Mouse (Mus musculus): ENCODE measurements around the gene Tas1r3. TPM values are rescaled to one million over a fixed set of nuclear protein-coding genes. Genes with fewer than 3 reads are reported as not detected.

The Tas1r3 gene
- total and polyA plus RNA-seq, 3 experiments, result 0.62 to 54.9 (median 1.1) TPM

DNA sequence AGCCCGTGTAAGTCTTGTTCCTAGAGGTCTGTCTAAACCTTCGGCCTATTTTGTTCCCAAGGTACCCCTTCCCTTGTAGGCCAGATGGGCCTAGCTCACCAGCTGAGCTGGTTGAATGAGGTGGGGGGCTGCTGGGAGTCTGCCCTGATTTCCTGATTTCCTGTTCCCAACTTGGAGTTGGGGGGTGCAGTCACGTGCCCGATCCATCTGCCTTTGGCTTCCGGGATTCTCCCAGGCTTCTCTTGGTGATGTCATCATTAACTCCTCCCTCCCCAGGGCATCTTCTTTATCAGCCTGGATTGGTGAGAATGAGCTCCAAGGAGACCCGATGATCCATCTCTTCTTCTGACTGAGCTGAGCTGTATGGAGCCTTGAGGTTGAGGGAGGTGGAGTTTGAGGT, 32.1 kb upstream of the Tas1r3 start:
- Histone ChIP-seq H3K9me3 (replicated peaks; ENCODE audit: insufficient read depth, low read length) (no peaks in the 10 kb centered on the region), H3K4me3 (ENCODE audit: control insufficient read depth in 1 of 2, insufficient read depth in 1 of 2, low read depth in 2 of 2, low read length in 2 of 2) (no peak overlapping the region), H3K4me1 (ENCODE audit: control insufficient read depth in 1 of 2, insufficient read depth in 2 of 2, low read length in 2 of 2) (peaks cover 5 to 17% of the 10 kb centered on the region in 2 experiments; a peak in 3 of 4 replicates), H3K36me3 (ENCODE audit: control insufficient read depth in 1 of 2, insufficient read depth in 2 of 2, low read length in 2 of 2) (peaks cover 2 to 4% of the 10 kb centered on the region in 2 experiments; a peak in 3 of 4 replicates), H3K27me3 (ENCODE audit: control insufficient read depth in 1 of 2, insufficient read depth in 2 of 2, low read length in 2 of 2) (no peaks in the 10 kb centered on the region), H3K79me2 (ENCODE audit: control insufficient read depth, insufficient read depth, low read length, poor library complexity) (peaks cover 48% of the 10 kb centered on the region), H3K9ac (ENCODE audit: control insufficient read depth, low read depth, low read length, poor library complexity, severe bottlenecking) (no peak overlapping the region), H3K27ac (ENCODE audit: control insufficient read depth, low read depth, low read length) (no peak overlapping the region)
- TF ChIP-seq POLR2A (IDR thresholded peaks at IDR 0.05; ENCODE audit: control insufficient read depth in 1 of 2, insufficient read depth in 1 of 2, low read depth in 1 of 2, low read length in 2 of 2, poor library complexity in 1 of 2) (no peak), CHD1 (IDR thresholded peaks at IDR 0.05; ENCODE audit: low read depth, low read length) (no peak), USF2 (IDR thresholded peaks at IDR 0.05; ENCODE audit: borderline replicate concordance in 1 of 2, insufficient read depth in 1 of 2, low read depth in 1 of 2, low read length in 2 of 2) (no peak), ZNF384 (IDR thresholded peaks at IDR 0.05; ENCODE audit: low read depth, low read length) (no peak), NELFE (IDR thresholded peaks at IDR 0.05; ENCODE audit: low read depth, low read length) (no peak), MYC (IDR thresholded peaks at IDR 0.05; ENCODE audit: low read depth, low read length) (no peak)
- DNase-seq (ENCODE audit: low read depth, low spot score), result no peak

DNA sequence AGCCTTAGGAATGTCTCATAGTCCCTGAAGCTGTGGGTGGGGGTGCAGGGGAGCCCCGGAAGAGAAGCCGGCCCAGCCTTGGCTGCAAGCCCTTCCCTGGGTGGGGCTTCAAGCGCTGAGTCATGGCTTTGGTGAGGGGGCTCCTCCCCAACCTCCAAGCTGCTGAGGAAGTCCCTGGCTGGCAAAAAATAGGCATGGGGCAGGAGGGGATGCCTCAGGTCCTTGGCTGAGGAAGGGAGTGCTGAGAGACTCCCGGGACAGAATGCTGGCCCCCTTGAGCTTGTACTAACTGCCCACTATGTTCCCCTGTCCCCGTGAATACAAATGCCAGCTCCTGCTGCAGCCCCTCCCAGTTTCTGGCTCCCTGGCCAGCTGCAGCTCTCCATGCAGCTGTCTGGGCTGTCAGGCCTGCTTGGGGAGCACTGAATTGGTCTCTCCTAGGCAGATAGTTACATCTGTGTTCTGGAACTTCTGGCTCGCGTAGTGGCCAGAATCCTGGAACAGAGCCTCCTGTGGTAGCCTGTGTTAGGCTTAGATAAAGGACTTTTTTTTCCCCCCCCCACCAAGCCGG, 31.2 kb upstream of the Tas1r3 start:
- Histone ChIP-seq H3K36me3 (ENCODE audit: control insufficient read depth in 1 of 2, insufficient read depth in 2 of 2, low read length in 2 of 2) (peaks cover 0 to 4% of the 10 kb centered on the region in 2 experiments; a peak in 3 of 4 replicates), H3K27me3 (ENCODE audit: control insufficient read depth in 1 of 2, insufficient read depth in 2 of 2, low read length in 2 of 2) (no peaks in the 10 kb centered on the region), H3K9ac (ENCODE audit: control insufficient read depth, low read depth, low read length, poor library complexity, severe bottlenecking) (peak overlapping the region; percentile 89), H3K79me2 (ENCODE audit: control insufficient read depth, insufficient read depth, low read length, poor library complexity) (peaks cover 50% of the 10 kb centered on the region), H3K27ac (ENCODE audit: control insufficient read depth, low read depth, low read length) (peak overlapping the region; percentile 75), H3K4me3 (ENCODE audit: control insufficient read depth in 1 of 2, insufficient read depth in 1 of 2, low read depth in 2 of 2, low read length in 2 of 2) (peak overlapping the region; percentile 20 to 88), H3K4me1 (ENCODE audit: control insufficient read depth in 1 of 2, insufficient read depth in 2 of 2, low read length in 2 of 2) (peaks cover 5 to 17% of the 10 kb centered on the region in 2 experiments; a peak in 3 of 4 replicates), H3K9me3 (replicated peaks; ENCODE audit: insufficient read depth, low read length) (no peaks in the 10 kb centered on the region)
- peak; percentile 93 for DNase-seq (ENCODE audit: low read depth, low spot score)
- TF ChIP-seq GABPA (IDR thresholded peaks at IDR 0.05; ENCODE audit: low read depth, low read length) (peak; percentile 65; the same call in 1 of the 2 replicates), ZMIZ1 (IDR thresholded peaks at IDR 0.05; ENCODE audit: low read depth, low read length) (no peak), MYB (IDR thresholded peaks at IDR 0.05; ENCODE audit: low read depth, low read length) (no peak), USF1 (IDR thresholded peaks at IDR 0.05; ENCODE audit: low read depth, low read length) (no peak), KAT2A (conservative IDR thresholded peaks at IDR 0.05; ENCODE audit: low read depth, low read length) (no peak), TAL1 (IDR thresholded peaks at IDR 0.05; ENCODE audit: low read length) (peak; percentile 44), MEF2A (IDR thresholded peaks at IDR 0.05; ENCODE audit: extremely low read depth, insufficient replicate concordance, low read depth, low read length, poor library complexity, severe bottlenecking) (no peak), ETS1 (IDR thresholded peaks at IDR 0.05; ENCODE audit: low read depth, low read length) (peak; percentile 65), E2F4 (IDR thresholded peaks at IDR 0.05; ENCODE audit: borderline replicate concordance, low read depth, low read length) (no peak), ZKSCAN1 (IDR thresholded peaks at IDR 0.05; ENCODE audit: low read depth, low read length) (no peak), NELFE (IDR thresholded peaks at IDR 0.05; ENCODE audit: low read depth, low read length) (no peak), RCOR1 (IDR thresholded peaks at IDR 0.05; ENCODE audit: low read depth, low read length) (no peak), ZC3H11A (IDR thresholded peaks at IDR 0.05; ENCODE audit: low read depth, low read length) (no peak), SMC3 (IDR thresholded peaks at IDR 0.05; ENCODE audit: low read depth, low read length) (no peak), UBTF (IDR thresholded peaks at IDR 0.05; ENCODE audit: borderline replicate concordance, insufficient read depth, low read depth, low read length) (no peak), RAD21 (IDR thresholded peaks at IDR 0.05; ENCODE audit: low read depth, low read length) (no peak), GATA1 (IDR thresholded peaks at IDR 0.05; ENCODE audit: low read depth, low read length) (no peak), MAZ (IDR thresholded peaks at IDR 0.05; ENCODE audit: low read depth, low read length) (0 out of 2 replicates have a peak, but pooled peaks have one; percentile 73), CHD1 (IDR thresholded peaks at IDR 0.05; ENCODE audit: low read depth, low read length) (no peak), EP300 (IDR thresholded peaks at IDR 0.05; ENCODE audit: low read depth in 1 of 2, low read length in 2 of 2) (peak; percentile 8 to 48; a peak in 1 of 4 replicates), TCF12 (IDR thresholded peaks at IDR 0.05; ENCODE audit: low read depth, low read length) (no peak; the same call in 1 of the 2 replicates), MYC (IDR thresholded peaks at IDR 0.05; ENCODE audit: low read depth, low read length) (peak; percentile 62; the same call in 1 of the 2 replicates), CTCF (IDR thresholded peaks at IDR 0.05 in 2 of 3, conservative IDR thresholded peaks at IDR 0.05 in 1 of 3; ENCODE audit: control insufficient read depth in 1 of 3, insufficient read depth in 1 of 3, low read depth in 2 of 3, low read length in 3 of 3, poor library complexity in 1 of 3, severe bottlenecking in 1 of 3) (no peak), TBP (IDR thresholded peaks at IDR 0.05; ENCODE audit: low read depth, low read length) (no peak), MAX (IDR thresholded peaks at IDR 0.05; ENCODE audit: low read length) (peak; percentile 35; the same call in 1 of the 2 replicates), USF2 (IDR thresholded peaks at IDR 0.05; ENCODE audit: borderline replicate concordance in 1 of 2, insufficient read depth in 1 of 2, low read depth in 1 of 2, low read length in 2 of 2) (no peak), ELF1 (IDR thresholded peaks at IDR 0.05; ENCODE audit: low read depth, low read length) (peak; percentile 81), ZNF384 (IDR thresholded peaks at IDR 0.05; ENCODE audit: low read depth, low read length) (no peak)

Measured in MEL (cell line).